Mouse (Mus musculus) myocyte (in vitro differentiated cells): ENCODE data around the gene Myh7b.

Experiments used
- CEBPB ChIP-seq: IDR thresholded peaks from 2 replicates; pipeline ENCODE4 v1.6.1; 2011; ENCODE audit warnings: mild to moderate bottlenecking, moderate library complexity; ENCODE audit not compliant: poor library complexity, insufficient read depth, severe bottlenecking
- MAX ChIP-seq: IDR thresholded peaks from one replicate; pipeline ENCODE4 v1.6.1; 2011; ENCODE audit warnings: low read depth, mild to moderate bottlenecking, control low read depth
- POLR2A ChIP-seq: IDR thresholded peaks from one replicate; pipeline ENCODE4 v1.6.1; 2011; ENCODE audit warnings: low read depth, mild to moderate bottlenecking, control low read depth, moderate library complexity; ENCODE audit not compliant: insufficient read length
- SRF ChIP-seq: IDR thresholded peaks from one replicate; pipeline ENCODE4 v1.6.1; 2011; ENCODE audit warnings: low read depth; ENCODE audit not compliant: control insufficient read depth, insufficient read length
- USF1 ChIP-seq: IDR thresholded peaks from one replicate; pipeline ENCODE4 v1.6.1; 2011; ENCODE audit warnings: low read depth, mild to moderate bottlenecking, control low read depth, moderate library complexity

GRCm38 (mm10) chr2:155622606-155623005, 11.6 kb downstream of the Myh7b start:
- TF ChIP-seq POLR2A = no peak
- TF ChIP-seq CEBPB = no peak
- TF ChIP-seq SRF = no peak
- no peak for TF ChIP-seq USF1
- no peak for TF ChIP-seq MAX
